Mouse (Mus musculus) lung, adult 18-20 months (tissue): Measurements from ENCODE around the gene Fam240b.
"Not testable (repeated sequence)": the region's sequence is repeated elsewhere in the genome, so short reads cannot be mapped to it uniquely, and the experiment has no call there.

Source experiments
- DNase-seq, 2 experiments: peaks; one replicate each; pipeline ENCODE4 v3.0.0; 2022; ENCODE audit warnings: mixed read lengths in 2 of 2

Gene Fam240b

DNA sequence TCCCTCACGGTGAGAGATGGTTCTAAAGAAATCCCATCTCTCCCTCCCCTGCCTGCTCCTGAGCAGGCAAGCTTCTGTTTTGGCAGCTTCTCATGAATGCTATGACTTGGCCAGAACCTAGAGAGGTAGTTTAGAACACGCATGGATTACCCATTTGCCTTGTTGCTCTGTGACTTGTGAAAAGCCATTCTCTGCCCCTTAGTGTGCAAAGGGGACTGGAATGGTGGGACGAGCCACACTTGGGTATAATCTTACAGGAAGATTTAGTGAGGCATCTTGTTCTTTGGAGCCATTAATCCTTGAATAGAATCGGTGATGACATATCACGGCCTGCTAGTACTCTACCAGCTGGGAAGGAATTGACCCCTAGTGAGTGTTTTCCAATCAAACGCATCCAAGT is at the start of gene Fam240b:
Gene Fam240b (minus strand): TSS at position 101 of the 400 bp plus-strand sequence.
- no peak for DNase-seq

GRCm38 (mm10) chr13:64530139-64530538 is 32.5 kb upstream of the Fam240b start:
- DNase-seq, result no peak

DNA sequence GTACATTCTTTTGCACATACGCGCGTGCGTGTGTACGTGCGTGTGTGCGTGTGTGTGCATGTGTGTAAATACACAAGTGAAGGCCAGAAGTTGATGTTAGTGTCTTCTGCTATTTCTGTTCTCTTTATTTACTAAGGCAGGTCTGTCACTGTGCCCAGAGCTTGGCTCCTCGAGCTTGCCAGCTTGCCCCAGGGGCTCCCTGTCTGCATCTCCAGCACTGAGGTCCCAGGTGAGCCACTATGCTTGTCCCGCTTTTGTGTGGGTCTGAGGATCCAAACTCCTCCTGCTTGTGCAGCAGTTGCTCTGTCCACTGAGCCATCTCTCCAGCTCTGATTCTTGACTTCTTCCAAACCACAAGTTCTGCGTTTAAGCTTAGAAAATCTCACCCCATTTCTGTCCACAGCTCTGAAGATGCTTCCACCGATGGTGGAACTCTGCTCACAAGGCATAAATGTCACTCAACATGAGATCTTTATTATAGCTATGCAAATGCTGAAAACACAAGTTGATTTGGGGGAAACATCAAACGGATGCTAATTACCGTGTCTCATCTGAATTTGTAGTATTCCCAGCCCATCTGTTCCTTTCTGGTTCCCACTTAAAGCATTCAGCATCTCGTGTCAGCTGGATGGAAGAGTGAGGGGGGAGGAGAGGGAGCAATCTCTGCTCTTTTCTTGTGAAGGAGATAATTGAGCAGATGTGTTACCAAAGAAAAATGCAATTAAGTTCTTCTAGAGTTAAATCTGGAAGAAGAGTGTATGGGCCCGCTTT is 29.1 kb upstream of the Fam240b start:
- DNase-seq, result no peak

DNA sequence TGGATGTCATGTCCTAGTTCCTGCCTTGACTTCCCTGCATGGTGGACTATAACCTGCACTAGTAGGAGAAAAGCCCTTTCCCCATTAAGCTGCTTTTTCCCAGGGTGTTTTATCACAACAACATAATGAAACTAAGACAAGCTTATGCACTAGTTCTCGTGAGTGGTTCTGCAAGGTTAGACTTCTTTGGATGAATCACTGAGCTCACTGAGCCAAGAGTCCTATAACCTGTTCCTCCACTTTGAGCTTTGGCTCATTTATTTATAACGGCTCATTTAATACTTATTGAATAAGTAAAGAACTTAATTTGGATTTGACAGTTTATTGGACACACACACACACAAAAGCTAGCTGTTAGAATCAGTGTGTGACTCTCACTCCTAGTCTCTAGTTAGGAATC is 16.7 kb upstream of the Fam240b start:
- DNase-seq, result no peak

GRCm38 (mm10) chr13:64511616-64512015 is 14.0 kb upstream of the Fam240b start:
- DNase-seq, result no peak

GRCm38 (mm10) chr13:64507361-64507760 is 9.8 kb upstream of the Fam240b start:
- DNase-seq, result no peak

DNA sequence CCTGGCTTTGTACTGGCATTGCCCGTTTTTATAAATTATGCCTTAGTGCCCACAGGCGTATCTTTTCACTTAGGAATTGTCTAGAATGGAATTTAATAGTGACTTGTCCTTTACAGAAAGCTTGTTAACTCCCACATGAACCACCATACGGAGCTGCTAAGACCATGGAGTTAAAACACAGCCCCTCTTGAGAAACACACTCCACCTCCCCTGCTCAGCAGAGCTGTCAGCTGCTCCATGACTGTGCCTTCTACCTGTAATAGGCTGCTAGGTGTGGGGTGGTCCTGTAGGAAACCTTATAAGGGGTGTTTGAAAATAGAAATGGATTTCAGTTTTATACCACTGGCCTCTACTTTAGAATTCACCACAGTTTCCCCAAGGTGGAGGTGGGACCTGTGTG is 5.2 kb upstream of the Fam240b start:
- DNase-seq, result no peak

- DNase-seq, result no peak
These were observed 4.0 kb downstream of the Fam240b start for GRCm38 (mm10) chr13:64493586-64493985.

- peak; percentile 4 to 49 for DNase-seq
These were observed 7.7 kb downstream of the Fam240b start for GRCm38 (mm10) chr13:64489886-64490285.

DNA sequence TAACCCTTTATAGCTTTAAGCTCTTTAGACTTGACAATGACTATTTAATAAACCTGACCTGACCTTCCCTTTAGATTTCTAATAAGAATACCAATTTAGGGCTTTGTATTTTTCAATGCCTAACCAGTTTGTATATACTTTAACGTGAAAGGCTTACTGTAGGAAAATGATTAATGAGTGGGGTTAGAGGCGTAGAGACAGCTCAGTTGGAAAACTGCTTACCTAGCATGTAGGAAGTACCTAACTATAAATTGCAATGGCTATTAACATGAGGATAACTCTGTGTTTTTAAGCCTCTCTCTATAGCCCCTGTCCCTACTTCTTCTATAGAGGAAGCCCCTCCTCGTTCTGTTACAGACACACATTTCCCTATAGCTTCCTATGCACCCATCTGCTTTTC is 17.6 kb downstream of the Fam240b start:
- DNase-seq, result no peak

- no peak for DNase-seq
These were observed 19.6 kb downstream of the Fam240b start for GRCm38 (mm10) chr13:64477968-64478367.

GRCm38 (mm10) chr13:64467886-64468285 is 29.7 kb downstream of the Fam240b start:
- DNase-seq, result no peak

- no peak for DNase-seq
These were observed 32.4 kb downstream of the Fam240b start for GRCm38 (mm10) chr13:64465166-64465565.

- DNase-seq, result peak in 1 of 2 experiments; percentile 17
These were observed 35.0 kb downstream of the Fam240b start for GRCm38 (mm10) chr13:64462581-64462980.

- DNase-seq, result peak in 1 of 2 experiments; percentile 4
These were observed 39.4 kb downstream of the Fam240b start for GRCm38 (mm10) chr13:64458181-64458580.

DNA sequence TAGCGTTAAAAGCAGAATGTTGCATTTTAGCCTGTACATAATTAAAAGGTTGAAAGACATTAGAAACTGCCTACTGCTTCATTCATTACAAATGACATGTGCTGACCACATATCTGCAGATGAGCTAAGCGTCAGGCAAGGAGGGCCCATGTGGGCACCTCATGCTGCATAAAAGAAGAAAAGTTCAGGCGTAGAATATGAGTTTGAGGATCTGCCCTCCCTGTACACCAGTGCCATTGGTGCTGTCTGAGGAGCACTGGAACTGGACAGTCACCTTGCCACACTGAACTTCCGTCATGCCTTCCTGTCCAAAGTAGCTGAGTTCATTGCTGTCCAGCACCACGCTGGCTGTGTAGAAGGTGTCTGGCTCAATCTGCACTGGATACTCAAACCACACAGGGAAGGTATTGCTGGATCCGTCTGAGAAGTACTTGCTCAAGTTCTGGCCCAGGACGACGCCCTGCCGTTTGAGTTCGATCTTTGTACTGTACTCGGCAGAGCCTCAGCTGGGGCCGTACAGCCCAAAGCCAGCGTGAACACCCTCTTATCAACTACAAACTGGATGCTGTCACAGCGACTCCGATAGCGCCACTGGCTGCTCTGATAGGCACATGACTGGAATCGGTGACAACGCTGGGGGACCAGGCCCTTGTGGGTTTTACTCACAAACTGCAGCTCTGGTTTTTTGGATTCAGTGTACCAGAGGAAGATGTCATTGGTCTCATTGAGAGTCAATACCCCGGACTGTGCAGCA is 40.2 kb downstream of the Fam240b start:
- DNase-seq, result not testable (repeated sequence)

- no peak for DNase-seq
These were observed 47.4 kb downstream of the Fam240b start for GRCm38 (mm10) chr13:64450001-64450794.

DNA sequence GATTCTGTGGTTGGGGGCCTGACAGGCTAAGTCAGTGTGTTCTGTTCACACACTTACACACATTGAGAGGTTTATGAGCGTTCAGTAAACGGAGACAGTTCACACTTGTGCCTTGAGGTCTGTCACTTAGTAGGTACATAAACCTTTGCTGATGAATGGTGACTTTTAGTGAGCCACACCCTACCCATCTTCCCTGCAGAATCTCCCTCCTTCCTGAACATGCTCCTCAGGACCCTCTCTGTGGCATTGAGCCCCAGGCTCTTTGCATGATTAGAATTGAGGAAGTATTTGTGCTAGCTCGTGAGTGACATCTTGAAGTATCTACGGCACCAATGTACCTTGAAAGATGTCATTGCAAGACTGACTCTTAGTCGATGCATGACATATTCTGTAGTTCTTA is 48.9 kb downstream of the Fam240b start:
- DNase-seq, result no peak

- DNase-seq, result peak in 1 of 2 experiments; percentile 27
These were observed 49.6 kb downstream of the Fam240b start for GRCm38 (mm10) chr13:64447947-64448346.

- no peak for DNase-seq
These were observed 52.2 kb downstream of the Fam240b start for GRCm38 (mm10) chr13:64445254-64445920.

GRCm38 (mm10) chr13:64443263-64443894 is 54.2 kb downstream of the Fam240b start:
- DNase-seq, result peak in 1 of 2 experiments; percentile 40

GRCm38 (mm10) chr13:64440592-64440991 is 57.0 kb downstream of the Fam240b start:
- no peak for DNase-seq
